Mouse (Mus musculus) liver, postnatal 0 days (tissue): ENCODE data around the gene Tdp1. TPM values are rescaled to one million over a fixed set of nuclear protein-coding genes. Genes with fewer than 3 reads are reported as not detected.

ENCODE experiments used
- ATAC-seq: fragments of 200-750 bp; cut with Nextera tagmentation; 2 replicates; pipeline ENCODE4 v1.8.0; 2017; ENCODE audit warnings: mild to moderate bottlenecking, moderate library complexity
- DNase-seq: peaks from one replicate; pipeline ENCODE4 v3.0.0-alpha.2; 2016
- H3K27ac ChIP-seq: fragments of 300-500 bp; sonication (generic); 2 replicates; pipeline ENCODE4 v1.5.1; 2014; ENCODE audit warnings: antibody characterized with exemption, moderate library complexity, mild to moderate bottlenecking, low read depth
- H3K27me3 ChIP-seq: fragments of 300-500 bp; sonication (generic); 2 replicates; pipeline ENCODE4 v1.6.1; 2014; ENCODE audit warnings: low read length, control low read depth, mixed read lengths; ENCODE audit not compliant: insufficient read depth
- H3K36me3 ChIP-seq: fragments of 300-500 bp; sonication (generic); replicated peaks from 2 replicates; pipeline ENCODE4 v1.6.1; 2014; ENCODE audit warnings: mild to moderate bottlenecking, control low read depth, low read length, moderate library complexity, mixed read lengths; ENCODE audit not compliant: insufficient read depth
- H3K4me1 ChIP-seq: fragments of 300-500 bp; sonication (generic); 2 replicates; pipeline ENCODE4 v1.6.1; 2014; ENCODE audit warnings: antibody characterized with exemption, mild to moderate bottlenecking, control low read depth; ENCODE audit not compliant: insufficient read depth
- H3K4me2 ChIP-seq: fragments of 300-500 bp; sonication (generic); 2 replicates; pipeline ENCODE4 v1.6.1; 2014; ENCODE audit warnings: low read depth, mild to moderate bottlenecking, low read length, moderate library complexity, mixed read lengths
- H3K4me3 ChIP-seq: fragments of 300-500 bp; sonication (generic); 2 replicates; pipeline ENCODE4 v1.5.1; 2014; ENCODE audit warnings: low read depth, low read length
- H3K9ac ChIP-seq: fragments of 300-500 bp; sonication (generic); replicated peaks from 2 replicates; pipeline ENCODE4 v1.6.1; 2014; ENCODE audit warnings: mild to moderate bottlenecking, moderate library complexity
- H3K9me3 ChIP-seq: fragments of 300-500 bp; sonication (generic); 2 replicates; pipeline ENCODE4 v1.6.1; 2016; ENCODE audit warnings: mild to moderate bottlenecking, control low read depth, low read length, mixed read lengths
- CTCF ChIP-seq: sonication (generic); IDR thresholded peaks from 2 replicates; pipeline ENCODE4 v1.5.1; 2016; ENCODE audit warnings: antibody characterized with exemption, low read depth
- EP300 ChIP-seq: IDR thresholded peaks from 2 replicates; pipeline ENCODE4 v1.6.1; 2016; ENCODE audit warnings: antibody characterized with exemption, low read depth, mild to moderate bottlenecking
- WGBS: fragments of 180-500 bp; shearing (Covaris S2); extraction: QIAGEN DNeasy Blood & Tissue Kit; methylation state at CpG from one replicate; pipeline ENCODE4 v1.1.7; 2014; ENCODE audit not compliant: insufficient replicate concordance; 5-methylcytosine and 5-hydroxymethylcytosine counted together
- polyA plus RNA-seq: library from polyadenylated mRNA; unstranded; fragments of >200 nt; fragmentation: Nextera tagmentation; extraction: Ambion mirVana; gene quantifications from 2 replicates; pipeline ENCODE4 v1.2.1, GENCODE M21; 2015

Tdp1 gene
- polyA plus RNA-seq, 1 experiment from 2014 or later: 12.4 TPM

- Histone ChIP-seq H3K9me3 (no peaks in the 10 kb centered on the region), H3K4me2 (no peak overlapping the region), H3K27me3 (no peaks in the 10 kb centered on the region), H3K4me3 (no peak overlapping the region), H3K36me3 (peaks cover 6% of the 10 kb centered on the region; the same call in 1 of the 2 replicates), H3K9ac (no peak overlapping the region), H3K27ac (no peak overlapping the region), H3K4me1 (no peaks in the 10 kb centered on the region)
- DNase-seq (no peak), ATAC-seq (no peak)
- no peak for TF ChIP-seq EP300
- TF ChIP-seq CTCF: no peak
- WGBS: 83% methylated on average over 5 of the region's 5 CpGs
Observed at GRCm38 (mm10) chr12:99923703-99924102, 39.4 kb downstream of the Tdp1 start.

- Histone ChIP-seq H3K4me1 (no peaks in the 10 kb centered on the region), H3K9me3 (no peaks in the 10 kb centered on the region), H3K27ac (no peak overlapping the region), H3K9ac (no peak overlapping the region), H3K36me3 (0 out of 2 replicates have a peak, but pooled peaks cover 6% of the 10 kb centered on the region), H3K4me3 (no peak overlapping the region), H3K4me2 (no peak overlapping the region), H3K27me3 (no peaks in the 10 kb centered on the region)
- 87% methylated on average over 7 of the region's 7 CpGs for WGBS
- DNase-seq (no peak), ATAC-seq (no peak)
- no peak for TF ChIP-seq EP300
- TF ChIP-seq CTCF: no peak
Observed at GRCm38 (mm10) chr12:99928311-99928710, 44.0 kb downstream of the Tdp1 start.

DNA sequence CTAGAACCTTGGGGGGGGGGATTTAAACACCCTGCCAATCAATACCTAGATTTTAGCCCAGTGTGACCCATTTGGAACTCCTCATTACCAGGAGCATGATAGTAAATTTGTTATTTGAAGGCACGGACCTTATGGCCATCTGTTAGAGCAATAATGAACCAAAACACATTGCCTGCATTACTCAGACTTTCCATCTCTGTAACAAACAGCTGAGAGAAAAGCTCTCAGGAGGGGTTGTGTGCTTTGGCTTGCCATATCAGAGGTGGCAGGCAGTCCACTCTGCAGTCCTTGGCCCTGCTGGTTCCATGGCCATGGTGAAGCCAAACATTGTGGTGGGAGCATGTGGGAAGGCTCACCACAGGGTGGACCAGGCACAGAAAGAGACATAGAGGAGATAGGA is 44.8 kb downstream of the Tdp1 start:
- no peak overlapping the region for H3K9ac ChIP-seq
- DNase-seq: no peak
- 0 out of 2 replicates have a peak, but pooled peaks cover 6% of the 10 kb centered on the region for H3K36me3 ChIP-seq
- no peak overlapping the region for H3K27ac ChIP-seq
- 87% methylated on average over 1 of the region's 1 CpGs for WGBS
- H3K9me3 ChIP-seq: no peaks in the 10 kb centered on the region
- no peaks in the 10 kb centered on the region for H3K27me3 ChIP-seq
- H3K4me2 ChIP-seq: no peak overlapping the region
- H3K4me1 ChIP-seq: no peaks in the 10 kb centered on the region
- no peak for ATAC-seq
- TF ChIP-seq CTCF (no peak), EP300 (no peak)
- H3K4me3 ChIP-seq: no peak overlapping the region

DNA sequence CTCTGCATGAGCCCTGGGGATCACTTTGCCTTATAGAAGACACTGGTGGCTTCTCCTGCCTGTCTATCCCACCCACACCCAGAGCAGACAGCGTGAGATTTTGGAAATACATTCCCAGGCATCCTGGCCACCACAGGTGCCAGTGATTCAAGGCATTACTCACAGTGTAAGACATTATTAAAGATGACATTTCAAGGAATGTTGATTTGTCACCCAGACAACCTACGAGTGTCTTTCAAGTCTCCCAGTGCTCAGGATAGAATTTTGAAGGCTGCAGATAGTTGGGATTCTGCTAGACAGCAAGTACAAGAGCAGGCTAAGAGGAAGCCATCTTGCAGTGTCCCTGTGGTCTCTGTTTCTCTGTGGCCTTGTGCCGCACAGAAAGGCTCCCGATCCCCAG is 47.9 kb downstream of the Tdp1 start:
- Histone ChIP-seq H3K4me1 (no peaks in the 10 kb centered on the region), H3K36me3 (peaks cover 6% of the 10 kb centered on the region; the same call in 1 of the 2 replicates), H3K9ac (no peak overlapping the region), H3K4me2 (no peak overlapping the region), H3K4me3 (no peak overlapping the region), H3K9me3 (no peaks in the 10 kb centered on the region), H3K27me3 (no peaks in the 10 kb centered on the region), H3K27ac (no peak overlapping the region)
- DNase-seq (no peak), ATAC-seq (no peak)
- WGBS: 81% methylated on average over 4 of the region's 4 CpGs
- TF ChIP-seq EP300: no peak
- TF ChIP-seq CTCF: no peak

DNA sequence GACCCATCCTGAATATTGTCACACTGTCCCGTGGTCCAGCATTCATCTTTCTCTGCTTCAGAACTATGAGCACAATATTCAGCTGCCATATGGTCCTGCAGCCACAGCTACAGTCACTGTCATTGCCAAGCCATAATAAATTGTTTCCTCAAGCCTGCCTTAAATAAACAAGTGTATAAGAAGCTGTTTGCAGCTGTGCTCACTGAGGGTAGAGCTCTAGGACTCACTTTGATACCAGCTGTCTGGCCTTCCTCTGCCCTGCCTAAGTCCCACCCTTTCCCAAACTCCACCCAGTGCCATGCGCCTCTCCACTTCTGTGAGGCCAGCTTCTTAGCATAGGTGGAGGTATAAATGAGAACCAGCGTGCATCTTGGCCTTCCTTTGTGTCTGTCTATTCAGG is 49.3 kb downstream of the Tdp1 start:
- no peak overlapping the region for H3K9ac ChIP-seq
- WGBS: 84% methylated on average over 3 of the region's 3 CpGs
- no peak overlapping the region for H3K4me2 ChIP-seq
- H3K4me3 ChIP-seq: no peak overlapping the region
- ATAC-seq (no peak), DNase-seq (no peak)
- H3K36me3 ChIP-seq: peaks cover 6% of the 10 kb centered on the region; the same call in 1 of the 2 replicates
- no peak overlapping the region for H3K27ac ChIP-seq
- TF ChIP-seq EP300 (no peak), CTCF (no peak)
- H3K27me3 ChIP-seq: no peaks in the 10 kb centered on the region
- no peaks in the 10 kb centered on the region for H3K4me1 ChIP-seq
- no peaks in the 10 kb centered on the region for H3K9me3 ChIP-seq

- Histone ChIP-seq H3K4me2 (no peak overlapping the region), H3K4me1 (no peaks in the 10 kb centered on the region), H3K27me3 (no peaks in the 10 kb centered on the region), H3K9ac (no peak overlapping the region), H3K4me3 (no peak overlapping the region), H3K27ac (no peak overlapping the region), H3K9me3 (no peaks in the 10 kb centered on the region), H3K36me3 (peaks cover 4% of the 10 kb centered on the region; the same call in 1 of the 2 replicates)
- DNase-seq: no peak
- no peak for ATAC-seq
- TF ChIP-seq EP300 (no peak), CTCF (no peak)
- 84% methylated on average over 8 of the region's 8 CpGs for whole genome bisulfite sequencing
Observed at GRCm38 (mm10) chr12:99935403-99935802, 51.1 kb downstream of the Tdp1 start.

DNA sequence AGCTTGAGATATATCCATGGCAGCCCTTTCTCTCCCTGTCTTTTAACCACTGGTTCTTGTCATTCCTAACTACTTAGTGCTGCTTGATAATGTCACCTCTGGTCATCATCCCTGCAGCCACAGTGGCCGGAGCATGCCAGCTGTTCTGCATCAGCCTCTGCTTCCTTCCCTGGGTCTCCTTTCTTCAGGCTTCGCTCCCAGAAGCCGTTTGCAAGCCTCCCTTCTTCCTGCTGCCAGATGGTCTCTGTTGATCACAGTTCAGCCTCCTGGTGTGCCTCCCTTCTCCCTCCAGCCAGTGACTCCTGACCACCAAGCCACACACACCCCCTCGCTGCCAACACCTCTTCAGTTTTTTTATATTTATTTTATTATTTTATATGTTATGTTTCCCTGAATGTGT is 54.2 kb downstream of the Tdp1 start:
- H3K4me3 ChIP-seq: no peak overlapping the region
- no peak for TF ChIP-seq CTCF
- no peak for TF ChIP-seq EP300
- no peak overlapping the region for H3K9ac ChIP-seq
- no peak overlapping the region for H3K4me2 ChIP-seq
- peaks cover 8% of the 10 kb centered on the region; the same call in 1 of the 2 replicates for H3K36me3 ChIP-seq
- H3K4me1 ChIP-seq: peaks cover 5% of the 10 kb centered on the region; the same call in 1 of the 2 replicates
- H3K9me3 ChIP-seq: no peaks in the 10 kb centered on the region
- H3K27ac ChIP-seq: no peak overlapping the region
- DNase-seq: no peak
- no peaks in the 10 kb centered on the region for H3K27me3 ChIP-seq
- no peak for ATAC-seq
- 72% methylated on average over 4 of the region's 4 CpGs for WGBS
